Mouse (Mus musculus) kidney, postnatal 14 days (tissue): ENCODE measurements around the gene Pik3r1.
A peak's percentile ranks its signal among the peaks of the same experiment; 100 is the strongest.

Experiments used
- DNase-seq: peaks from one replicate; pipeline ENCODE4 v3.0.0; 2022; ENCODE audit warnings: mixed read lengths

Gene Pik3r1

DNA sequence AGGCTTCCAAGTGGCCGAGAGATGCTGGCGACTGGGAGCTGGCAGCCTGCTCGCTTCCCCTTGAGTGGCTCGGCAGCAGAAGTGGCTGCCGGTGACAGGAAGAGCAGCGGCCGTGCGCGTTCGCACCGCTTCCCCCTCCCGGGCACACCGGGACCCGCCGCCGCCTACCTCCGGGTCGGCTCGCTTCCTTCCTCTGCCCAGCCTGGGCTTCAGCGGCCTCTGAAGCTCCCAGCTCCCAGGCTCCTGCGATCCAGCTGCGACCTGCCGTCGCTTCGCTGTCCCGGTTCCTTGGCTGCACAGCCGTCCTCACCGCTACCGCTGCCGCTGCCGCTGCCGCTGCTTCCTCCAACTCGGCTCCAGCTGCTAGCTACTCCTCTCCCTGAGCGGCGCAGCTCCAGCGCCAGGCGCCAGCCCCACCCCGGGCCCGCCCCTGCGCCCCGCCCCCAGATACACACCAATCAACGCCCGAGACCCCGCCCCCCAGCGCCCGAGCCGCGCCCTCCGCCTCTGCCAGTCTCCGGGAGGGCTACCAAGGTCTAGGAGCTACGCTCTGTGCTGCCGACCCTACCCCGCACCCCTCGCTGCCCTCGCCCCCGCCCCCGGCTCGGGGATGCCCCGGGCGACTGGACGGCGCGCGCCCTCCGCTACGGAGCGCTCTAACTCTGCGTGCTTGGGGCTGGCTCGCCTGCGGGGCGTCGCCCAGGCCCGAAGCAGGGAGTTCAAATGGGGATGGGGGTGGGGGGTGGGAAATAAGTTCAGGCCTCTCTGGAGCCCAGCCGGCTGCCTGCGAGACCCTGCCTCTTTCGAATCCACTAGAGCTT, at the start of gene Pik3r1:
Gene Pik3r1, minus strand, starts transcription at position 409 of the 821 bp plus-strand sequence.
- peak; percentile 98 for DNase-seq

- peak; percentile 41 for DNase-seq
These were observed 45.4 kb upstream of the Pik3r1 start for GRCm38 (mm10) chr13:101813267-101813900.

- DNase-seq = no peak
These were observed 44.3 kb upstream of the Pik3r1 start for GRCm38 (mm10) chr13:101812341-101812740.

DNA sequence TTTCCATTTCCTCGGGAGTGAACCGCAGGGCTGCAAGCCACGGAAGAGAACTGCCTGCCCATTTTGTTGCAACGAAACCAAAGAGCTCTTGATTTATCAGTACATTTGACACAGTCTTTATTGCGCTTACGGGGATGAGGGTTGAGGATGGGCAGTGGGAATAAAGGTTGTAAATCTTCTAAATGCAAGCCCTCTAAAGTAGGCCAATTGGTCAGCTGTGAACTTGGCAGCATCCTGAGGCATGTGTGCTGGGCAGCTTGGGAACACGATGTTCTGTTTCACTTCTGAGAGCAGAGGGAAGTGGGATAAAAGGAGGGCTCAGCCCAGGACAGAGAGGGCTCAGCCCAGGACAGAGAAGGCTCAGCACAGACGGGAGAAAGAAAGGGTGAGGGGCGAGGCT, 43.9 kb upstream of the Pik3r1 start:
- DNase-seq = peak; percentile 72

DNA sequence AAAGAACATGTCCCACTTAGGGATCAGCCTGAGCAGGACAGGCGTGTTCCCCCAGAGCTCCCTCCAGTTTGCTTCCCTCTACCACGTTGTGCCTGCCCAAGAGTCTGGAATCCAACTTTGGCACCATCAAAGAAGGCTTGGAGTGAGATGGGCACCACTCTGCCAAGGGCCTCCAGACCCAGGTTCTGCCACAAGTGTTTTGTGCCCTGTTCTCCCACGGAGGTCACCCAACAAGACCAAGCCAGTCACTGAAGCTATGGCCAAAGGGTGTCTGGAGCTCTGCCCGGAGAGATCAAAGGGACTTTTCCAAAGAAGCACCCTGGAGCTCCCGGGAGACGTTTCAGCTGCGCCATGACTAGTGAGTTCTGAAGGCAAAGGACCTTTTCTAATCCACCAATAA, 42.6 kb upstream of the Pik3r1 start:
- peak; percentile 18 for DNase-seq

DNA sequence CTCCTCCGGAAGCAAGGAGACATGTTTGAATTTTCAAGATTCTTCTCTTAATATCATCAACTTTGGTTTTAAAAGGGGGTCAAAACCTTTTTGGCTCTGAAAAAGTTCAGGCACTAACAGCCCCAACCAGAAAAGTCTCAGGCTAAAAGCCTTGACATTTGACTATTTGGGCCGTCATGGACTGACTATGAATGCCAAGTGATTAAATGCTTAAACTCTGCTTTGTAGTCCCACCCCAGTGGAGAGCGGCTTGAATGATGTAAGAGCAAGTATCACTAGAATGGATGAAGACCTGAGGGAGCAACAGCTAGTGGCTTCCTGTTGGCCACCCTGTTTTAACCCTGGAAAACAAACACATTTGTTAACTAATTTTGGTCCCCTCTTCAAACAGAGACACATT, 41.8 kb upstream of the Pik3r1 start:
- DNase-seq = peak; percentile 40

- DNase-seq = no peak
These were observed 37.6 kb upstream of the Pik3r1 start for GRCm38 (mm10) chr13:101805559-101806091.

- DNase-seq = peak; percentile 76
These were observed 33.6 kb upstream of the Pik3r1 start for GRCm38 (mm10) chr13:101801372-101802186.

DNA sequence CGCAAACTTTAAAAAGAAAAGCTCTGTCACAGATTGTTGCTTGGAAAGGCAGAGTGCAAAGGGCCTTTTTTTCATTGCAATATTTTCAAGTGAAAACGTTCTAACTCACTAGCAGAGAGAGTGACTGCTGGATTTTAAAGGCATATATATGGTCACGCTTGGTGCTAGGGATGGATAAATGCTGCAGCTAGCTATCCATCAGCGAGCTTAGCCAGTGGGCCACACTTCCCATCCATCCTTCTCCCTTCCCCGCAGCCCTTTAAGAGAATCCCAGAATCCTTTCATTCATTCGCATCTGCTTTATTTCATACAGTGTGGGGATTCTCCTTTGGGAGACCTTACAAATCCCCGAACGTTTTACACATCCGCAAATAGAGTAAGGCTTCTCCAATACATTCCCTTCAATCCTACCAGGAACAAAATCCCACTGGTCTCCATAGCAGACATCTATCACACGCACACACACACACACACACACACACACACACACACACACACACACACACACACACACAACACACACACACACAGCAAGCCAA, 32.9 kb upstream of the Pik3r1 start:
- no peak for DNase-seq

DNA sequence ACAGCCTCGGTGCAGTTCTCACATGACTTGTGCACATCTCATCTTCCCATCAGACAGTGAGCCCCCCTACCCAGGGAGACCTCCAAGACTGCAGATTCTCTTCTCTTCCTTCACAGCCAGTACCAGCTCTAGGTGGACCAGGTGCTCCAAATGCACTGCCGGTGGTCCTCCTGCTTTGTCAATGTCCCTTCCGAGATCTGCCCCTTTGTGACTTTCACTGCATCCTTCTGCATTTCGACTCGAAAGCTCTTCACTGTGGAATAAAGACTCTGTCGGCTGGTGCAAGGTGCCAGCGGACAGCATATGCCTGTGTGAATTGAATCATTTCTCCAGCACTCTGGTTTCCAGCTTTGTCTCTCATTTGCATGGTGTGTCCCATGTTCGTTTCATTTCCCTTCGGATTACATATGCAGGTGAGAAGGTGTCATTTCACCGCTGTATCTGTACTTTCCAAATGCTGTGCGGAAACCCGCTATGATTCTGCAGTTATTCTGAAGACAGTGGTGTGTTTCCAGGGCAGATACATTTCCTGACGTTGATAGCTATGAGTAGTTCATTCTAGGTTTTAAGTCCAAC, 32.1 kb upstream of the Pik3r1 start:
- DNase-seq = no peak

- DNase-seq = no peak
These were observed 31.3 kb upstream of the Pik3r1 start for GRCm38 (mm10) chr13:101799318-101799717.

DNA sequence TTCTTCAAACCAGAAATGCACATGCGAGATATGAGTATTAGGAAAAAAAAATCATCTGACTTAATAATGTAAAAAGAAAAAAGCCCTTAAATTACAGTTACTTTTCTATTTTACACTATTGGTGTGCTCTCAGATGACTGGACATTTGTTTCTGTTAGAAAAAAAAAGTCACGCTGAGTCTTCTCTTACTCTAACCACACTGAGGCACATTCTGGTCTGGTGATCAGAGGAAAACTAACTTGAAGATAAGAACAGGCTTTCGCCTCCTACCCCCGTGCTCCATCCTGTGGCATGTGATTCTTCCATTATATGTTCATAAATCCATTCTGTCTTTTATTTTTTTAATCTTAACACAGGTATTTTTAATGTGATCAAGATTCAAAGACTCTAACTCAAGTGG, 30.5 kb upstream of the Pik3r1 start:
- DNase-seq = no peak

GRCm38 (mm10) chr13:101796983-101797382, 29.0 kb upstream of the Pik3r1 start:
- DNase-seq = no peak

DNA sequence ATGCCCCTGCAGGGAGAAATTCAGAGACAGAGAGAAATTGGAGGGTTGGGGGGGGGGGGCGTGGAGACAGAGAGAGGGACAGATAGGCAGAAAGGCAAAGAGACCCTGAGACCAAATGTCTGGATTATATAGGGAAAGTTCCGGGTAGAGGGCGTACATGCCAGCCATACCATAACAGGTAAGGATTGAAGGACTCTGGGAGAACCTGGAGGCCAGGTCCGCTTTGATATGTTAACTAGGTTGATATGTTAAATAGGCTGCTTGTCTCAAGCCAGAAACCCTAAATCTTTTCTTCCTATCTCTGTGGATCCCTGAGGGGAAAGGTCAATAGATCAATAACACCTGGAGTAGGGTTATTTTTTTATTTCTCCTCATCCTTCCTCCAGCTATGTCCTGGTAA, 17.7 kb upstream of the Pik3r1 start:
- no peak for DNase-seq

DNA sequence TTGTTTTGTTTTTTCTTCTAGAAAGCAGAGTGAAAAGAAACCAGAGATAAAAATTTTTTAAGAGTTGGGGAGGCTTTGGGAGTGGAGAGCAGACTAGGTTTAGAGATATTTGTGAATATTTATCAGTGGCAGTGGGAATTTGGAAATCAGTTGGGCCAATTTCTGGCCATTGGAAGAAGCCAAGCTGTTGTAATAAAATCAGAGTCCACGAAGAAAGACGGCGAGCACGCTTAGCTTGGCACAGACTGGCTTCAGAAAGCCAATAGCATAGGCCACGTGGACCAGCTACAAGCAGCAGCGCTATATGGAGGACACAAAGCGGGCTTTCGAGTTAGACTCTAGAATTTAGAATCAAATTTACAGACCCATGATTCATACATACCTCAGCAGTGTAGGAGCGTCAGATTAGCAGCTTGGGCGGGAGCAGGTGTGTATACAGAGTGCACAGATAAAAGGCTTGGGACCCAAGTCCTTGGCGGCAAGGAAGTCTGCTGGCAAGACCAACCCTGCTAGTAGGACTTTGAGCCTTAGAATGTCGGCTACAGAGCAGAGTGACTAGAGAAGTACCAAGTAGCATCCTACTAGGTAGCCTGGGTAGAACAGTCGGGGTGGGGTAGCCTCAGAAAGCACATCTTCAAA, 16.8 kb upstream of the Pik3r1 start:
- no peak for DNase-seq

GRCm38 (mm10) chr13:101779011-101779410, 11.0 kb upstream of the Pik3r1 start:
- no peak for DNase-seq

DNA sequence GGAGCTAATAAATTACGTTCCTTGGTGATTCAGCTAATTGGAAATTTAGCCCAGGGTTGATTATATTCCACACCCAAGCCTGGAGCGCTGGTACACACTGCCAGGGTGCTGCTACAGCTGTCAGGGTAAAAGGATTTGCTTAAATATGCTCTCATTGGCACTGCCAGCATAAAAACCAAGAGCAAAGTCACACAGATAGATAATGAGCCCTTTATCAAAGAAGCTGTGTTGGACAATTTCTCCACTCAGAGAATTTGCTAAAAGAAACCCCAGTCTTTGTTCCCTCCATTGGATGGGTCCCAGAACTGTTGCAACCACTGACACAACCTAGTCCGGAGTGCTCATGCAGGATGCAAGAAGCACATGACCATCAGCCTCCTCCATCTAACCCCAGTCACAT, 9.8 kb upstream of the Pik3r1 start:
- no peak for DNase-seq

DNA sequence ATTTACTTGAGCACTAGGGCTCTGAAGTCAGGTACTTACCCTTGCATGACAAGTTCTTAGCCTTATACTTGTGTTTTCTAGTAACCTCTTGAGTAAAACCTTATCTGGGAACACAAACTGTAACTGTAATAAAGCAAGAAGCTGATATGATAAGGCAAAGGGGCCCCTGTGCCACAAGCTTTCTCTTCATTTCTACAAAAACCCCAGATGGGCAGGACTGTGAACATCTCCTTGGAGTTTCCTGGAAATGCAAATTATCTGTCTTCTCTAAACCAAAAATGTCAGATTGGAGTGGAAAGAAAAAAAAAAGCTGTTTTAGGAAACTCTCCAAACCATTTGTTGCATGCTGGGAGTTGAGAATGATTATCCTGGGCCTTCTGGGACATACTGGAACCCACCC, 3.1 kb upstream of the Pik3r1 start:
- no peak for DNase-seq

GRCm38 (mm10) chr13:101769955-101770354, 1.9 kb upstream of the Pik3r1 start:
- DNase-seq = no peak

DNA sequence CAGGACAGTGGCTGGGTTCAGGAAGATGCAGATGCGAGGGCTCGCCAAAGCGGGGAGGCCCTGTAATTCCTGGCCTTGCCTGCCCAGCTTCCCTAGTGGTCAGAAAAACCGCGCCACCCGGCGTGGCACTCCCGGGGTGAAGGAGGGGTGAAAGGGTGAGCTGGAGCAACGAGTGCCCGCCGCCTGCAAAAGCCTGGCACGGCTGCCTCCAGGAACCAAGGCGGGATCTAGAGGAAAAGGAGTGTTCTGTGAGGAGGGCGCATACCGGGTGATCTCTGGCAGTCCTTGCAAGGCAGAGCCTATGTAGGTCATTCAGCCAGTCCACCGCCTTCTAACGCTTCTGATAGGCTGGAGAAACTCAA, 594 bp upstream of the Pik3r1 start:
- DNase-seq = peak; percentile 86

DNA sequence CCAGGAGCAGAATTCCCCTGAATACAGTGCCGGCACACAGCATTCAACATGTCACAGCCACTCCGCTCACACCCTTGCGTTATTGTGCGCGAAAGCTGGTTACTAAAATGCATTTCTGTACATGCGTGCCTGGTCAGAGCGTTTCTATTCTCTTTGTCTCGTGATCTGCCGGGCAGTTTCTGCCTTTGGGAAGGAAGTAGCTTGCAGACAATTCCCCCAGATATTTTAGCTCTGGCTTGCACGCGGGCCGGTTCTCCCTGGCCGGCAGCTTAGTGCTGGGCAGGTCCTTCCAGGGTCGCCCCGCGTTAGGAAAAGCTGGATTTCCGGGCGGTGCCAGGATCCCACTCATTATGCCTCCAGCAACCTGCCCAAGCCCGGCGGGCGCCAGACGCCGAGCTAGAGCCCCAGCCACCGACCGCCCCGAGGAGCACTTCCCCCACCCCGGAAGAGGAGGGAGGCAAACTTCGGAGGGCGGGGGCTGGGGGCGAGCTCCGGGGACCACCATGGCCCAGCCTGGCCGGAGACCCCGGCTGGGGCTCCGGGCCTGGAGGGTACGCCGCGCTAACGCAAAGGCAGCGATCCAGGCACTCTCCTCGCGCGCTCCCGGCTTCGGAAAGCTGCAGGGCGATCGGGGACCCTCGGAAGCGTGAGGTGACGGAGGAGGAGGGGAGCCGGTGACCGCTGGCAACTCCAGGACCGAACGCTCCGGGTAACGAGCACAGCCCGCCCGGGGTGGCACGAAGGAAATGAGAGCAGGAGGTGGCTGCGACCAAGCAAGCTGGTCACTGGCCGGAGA, 806 bp downstream of the Pik3r1 start:
- peak; percentile 67 for DNase-seq
